In the genomic region with DNA sequence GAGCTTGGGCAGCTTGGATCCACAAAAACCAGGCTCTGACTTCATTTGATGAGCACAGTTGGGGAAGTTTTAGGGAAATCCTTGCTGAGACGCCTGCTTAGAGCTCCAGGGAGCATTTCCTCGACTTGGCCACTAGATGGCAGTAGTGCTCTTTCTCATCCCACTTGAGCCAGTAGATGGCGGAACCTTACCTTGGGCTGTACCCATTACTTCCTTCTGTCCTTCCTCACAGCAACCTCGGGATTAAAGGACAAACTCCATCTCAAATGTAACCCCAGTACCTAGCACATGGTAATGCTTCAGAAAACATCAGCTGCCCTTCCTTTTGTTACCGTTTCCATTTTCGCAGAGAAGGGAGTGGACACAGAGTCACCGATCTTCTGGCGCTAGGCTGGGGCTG, we compare ENCODE assay signal across 8 mouse cellular contexts. TPM values are rescaled to one million over a fixed set of nuclear protein-coding genes. Genes with fewer than 3 reads are reported as not detected.
DNase-seq lines count a peak whose midpoint lies in the region; ATAC-seq lines count a peak whose summit lies in the region.

No protein-coding gene starts in this region.

- intact Hi-C loops in left cerebral cortex, postnatal 14 days (cut with DNase I), result loop anchor here (1.0 kb wide), 1 partner anchor 775 kb away; no protein-coding TSS in a partner anchor

- 29% methylated on average over 8 of the region's 8 CpGs for WGBS in forebrain, embryonic 16.5 days
- 36% methylated on average over 8 of the region's 8 CpGs for WGBS in intestine, embryonic 14.5 days
- 35% methylated on average over 8 of the region's 8 CpGs for WGBS in midbrain, embryonic 11.5 days
- WGBS in stomach, embryonic 14.5 days, result 30% methylated on average over 8 of the region's 8 CpGs

- peak; percentile 5 to 8 for DNase-seq in urinary bladder, adult 18-20 months (ENCODE audit: low spot score in 2 of 2)
- no peak for DNase-seq in urinary bladder, postnatal 10 days (ENCODE audit: low spot score)
- peak; percentile 14 for DNase-seq in cerebellum, adult 11-12 months
- peak; percentile 63 for DNase-seq in intestine, embryonic 14.5 days (ENCODE audit: low spot score)
- DNase-seq in left cerebral cortex, postnatal 14 days (ENCODE audit: low spot score in 2 of 2), result peak; percentile 64 to 66
- peak; percentile 94 for DNase-seq in midbrain, embryonic 11.5 days (ENCODE audit: low spot score, missing footprints)

- H3K4me2 ChIP-seq in forebrain, embryonic 16.5 days (ENCODE audit: low read length), result peak overlapping the region; percentile 39
- H3K4me2 ChIP-seq in intestine, embryonic 14.5 days (ENCODE audit: low read length), result 0 out of 2 replicates have a peak overlapping the region, but pooled peaks have one; percentile 25
- H3K4me2 ChIP-seq in midbrain, embryonic 11.5 days, result peak overlapping the region; percentile 20; the same call in 1 of the 2 replicates
- no peak overlapping the region for H3K4me2 ChIP-seq in stomach, embryonic 14.5 days (replicated peaks; ENCODE audit: low read depth, low read length)

- 0 out of 2 replicates have a peak overlapping the region, but pooled peaks have one; percentile 18 for H3K9ac ChIP-seq in forebrain, embryonic 16.5 days (replicated peaks; ENCODE audit: low read depth, low read length)
- no peak overlapping the region for H3K9ac ChIP-seq in intestine, embryonic 14.5 days (ENCODE audit: low read length)
- H3K9ac ChIP-seq in midbrain, embryonic 11.5 days (ENCODE audit: low read length), result no peak overlapping the region
- H3K9ac ChIP-seq in stomach, embryonic 14.5 days (replicated peaks; ENCODE audit: low read depth, low read length), result no peak overlapping the region

- H3K4me3 ChIP-seq in forebrain, embryonic 16.5 days (replicated peaks; ENCODE audit: low read length), result peak overlapping the region; percentile 22
- H3K4me3 ChIP-seq in intestine, embryonic 14.5 days (ENCODE audit: low read depth, low read length), result no peak overlapping the region
- no peak overlapping the region for H3K4me3 ChIP-seq in midbrain, embryonic 11.5 days (ENCODE audit: low read depth, low read length)
- no peak overlapping the region for H3K4me3 ChIP-seq in stomach, embryonic 14.5 days (ENCODE audit: low read depth, low read length)

- H3K27ac ChIP-seq in forebrain, embryonic 16.5 days (ENCODE audit: low read length), result no peak overlapping the region
- H3K27ac ChIP-seq in intestine, embryonic 14.5 days (ENCODE audit: low read depth), result no peak overlapping the region
- H3K27ac ChIP-seq in midbrain, embryonic 11.5 days (ENCODE audit: low read depth, low read length), result no peak overlapping the region
- no peak overlapping the region for H3K27ac ChIP-seq in stomach, embryonic 14.5 days (ENCODE audit: low read length)

- no peaks in the 10 kb centered on the region for H3K9me3 ChIP-seq in forebrain, embryonic 16.5 days (ENCODE audit: control insufficient read depth, low read length)
- H3K9me3 ChIP-seq in intestine, embryonic 14.5 days (ENCODE audit: control insufficient read depth, low read length), result no peaks in the 10 kb centered on the region
- H3K9me3 ChIP-seq in midbrain, embryonic 11.5 days (ENCODE audit: control insufficient read depth, low read length), result no peaks in the 10 kb centered on the region
- H3K9me3 ChIP-seq in stomach, embryonic 14.5 days (ENCODE audit: control insufficient read depth, low read depth, low read length), result no peaks in the 10 kb centered on the region

- peaks cover 3% of the 10 kb centered on the region; the same call in 1 of the 2 replicates for H3K27me3 ChIP-seq in forebrain, embryonic 16.5 days (replicated peaks; ENCODE audit: control insufficient read depth, insufficient read depth, low read length)
- H3K27me3 ChIP-seq in intestine, embryonic 14.5 days (replicated peaks; ENCODE audit: control insufficient read depth, insufficient read depth, low read length), result no peaks in the 10 kb centered on the region
- peaks cover 2% of the 10 kb centered on the region; the same call in 1 of the 2 replicates for H3K27me3 ChIP-seq in midbrain, embryonic 11.5 days (ENCODE audit: control insufficient read depth, insufficient read depth, low read length)
- H3K27me3 ChIP-seq in stomach, embryonic 14.5 days (ENCODE audit: control insufficient read depth, insufficient read depth, low read length), result no peaks in the 10 kb centered on the region

- ATAC-seq in forebrain, embryonic 16.5 days, result peak; percentile 92
- ATAC-seq in intestine, embryonic 14.5 days (replicated peaks; ENCODE audit: low FRiP score, low TSS enrichment, low read depth), result 0 out of 2 replicates have a peak, but pooled peaks have one; percentile 33
- ATAC-seq in midbrain, embryonic 11.5 days (ENCODE audit: low FRiP score), result peak; percentile 72
- 0 out of 2 replicates have a peak, but pooled peaks have one; percentile 49 for ATAC-seq in stomach, embryonic 14.5 days (ENCODE audit: insufficient number of reproducible peaks, insufficient read depth, low FRiP score, low read depth)

- H3K36me3 ChIP-seq in forebrain, embryonic 16.5 days (ENCODE audit: control insufficient read depth, insufficient read depth), result no peaks in the 10 kb centered on the region
- H3K36me3 ChIP-seq in intestine, embryonic 14.5 days (ENCODE audit: control insufficient read depth, insufficient read depth, low read length), result no peaks in the 10 kb centered on the region
- no peaks in the 10 kb centered on the region for H3K36me3 ChIP-seq in midbrain, embryonic 11.5 days (ENCODE audit: control insufficient read depth, insufficient read depth, low read length)
- no peaks in the 10 kb centered on the region for H3K36me3 ChIP-seq in stomach, embryonic 14.5 days (ENCODE audit: control insufficient read depth, insufficient read depth, low read length)

- H3K4me1 ChIP-seq in forebrain, embryonic 16.5 days (replicated peaks; ENCODE audit: control insufficient read depth, insufficient read depth, low read length), result no peaks in the 10 kb centered on the region
- H3K4me1 ChIP-seq in intestine, embryonic 14.5 days (replicated peaks; ENCODE audit: control insufficient read depth, insufficient read depth, low read length), result no peaks in the 10 kb centered on the region
- no peaks in the 10 kb centered on the region for H3K4me1 ChIP-seq in midbrain, embryonic 11.5 days (ENCODE audit: control insufficient read depth, insufficient read depth, low read length)
- H3K4me1 ChIP-seq in stomach, embryonic 14.5 days (ENCODE audit: control insufficient read depth, insufficient read depth, low read length), result no peaks in the 10 kb centered on the region

RNA-seq across cellular contexts. Expression of a gene that starts 31.1 kb away (rescaled TPM):
- not detected in 2 replicates for polyA plus RNA-seq in forebrain, embryonic 16.5 days (2015; fragmentation: Nextera tagmentation; extraction: Ambion mirVana)
- polyA plus RNA-seq in intestine, embryonic 14.5 days (2014; fragmentation: Nextera tagmentation; extraction: Ambion mirVana), result 0.87 TPM in 1 of 2 replicates, not detected in the other
- total RNA-seq in left cerebral cortex, postnatal 14 days (2021), result under 1 TPM; 0.20 to 0.32 TPM
- 0.15 TPM in 1 of 2 replicates, not detected in the other for polyA plus RNA-seq in midbrain, embryonic 11.5 days (2014; fragmentation: Nextera tagmentation; extraction: Ambion mirVana)
- 0.68 and 0.88 TPM in 2 replicates for polyA plus RNA-seq in stomach, embryonic 14.5 days (2014; fragmentation: Nextera tagmentation; extraction: Ambion mirVana)

RNA-seq across cellular contexts. Expression of a gene that starts 59.3 kb away (rescaled TPM):
- 15.7 and 17.5 TPM in 2 replicates for polyA plus RNA-seq in forebrain, embryonic 16.5 days (2015; fragmentation: Nextera tagmentation; extraction: Ambion mirVana)
- polyA plus RNA-seq in intestine, embryonic 14.5 days (2014; fragmentation: Nextera tagmentation; extraction: Ambion mirVana), result 18.9 and 20.1 TPM in 2 replicates
- 1 to 10 TPM; 4.3 to 7.8 TPM for total RNA-seq in left cerebral cortex, postnatal 14 days (2021)
- 94.5 and 95.2 TPM in 2 replicates for polyA plus RNA-seq in midbrain, embryonic 11.5 days (2014; fragmentation: Nextera tagmentation; extraction: Ambion mirVana)
- 15.6 and 18.1 TPM in 2 replicates for polyA plus RNA-seq in stomach, embryonic 14.5 days (2014; fragmentation: Nextera tagmentation; extraction: Ambion mirVana)

Comparison
In these comparisons a context has a peak if more than half of its experiments do, and no peak if none do; other contexts are left out.
1. ATAC-seq: peak in every context shown above with its lines; median percentile 92 in forebrain, embryonic 16.5 days; 72 in midbrain, embryonic 11.5 days; 49 in stomach, embryonic 14.5 days; 33 in intestine, embryonic 14.5 days.